Mouse (Mus musculus): ENCODE results near the gene Coa4. TPM values are rescaled to one million over a fixed set of nuclear protein-coding genes. Genes with fewer than 3 reads are reported as not detected.

The Coa4 gene
- polyA plus RNA-seq (2012; rRNA removed), result 21.4 and 23.7 TPM in 2 replicates

DNA sequence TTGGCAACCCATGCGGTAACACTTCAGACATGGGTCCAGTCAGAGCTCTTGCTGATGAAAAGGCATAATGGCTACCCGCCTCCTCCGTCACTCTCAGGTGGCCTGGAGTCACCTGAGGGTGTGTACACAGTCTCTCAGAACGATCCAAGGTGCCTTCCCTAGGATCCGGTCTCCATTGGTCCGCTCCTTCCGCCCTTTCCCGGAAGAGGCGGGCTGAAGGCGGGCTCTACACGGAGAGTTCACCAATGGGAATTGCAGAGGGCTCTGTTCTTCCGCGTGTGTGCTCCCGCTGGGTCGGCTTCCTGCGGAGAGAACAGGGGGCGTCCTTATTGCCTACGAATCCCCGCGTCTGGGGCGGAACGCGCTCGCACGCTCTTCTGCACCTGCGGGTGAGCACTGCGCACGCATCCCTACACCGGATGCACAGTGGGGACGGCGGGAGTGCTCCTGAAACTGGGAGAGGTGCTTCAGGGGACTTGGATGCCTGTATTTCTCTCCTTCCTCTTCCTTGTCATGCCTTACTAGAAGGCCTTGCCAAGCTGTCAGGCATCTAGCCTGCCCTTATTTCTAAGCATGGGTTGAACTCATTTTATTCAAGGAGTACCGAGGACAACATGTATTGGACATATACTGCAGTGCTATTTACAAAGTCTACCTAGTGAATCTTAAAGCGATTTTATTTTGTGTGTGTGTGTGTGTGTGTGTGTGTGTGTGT lies at the start of gene Coa4:
TSS of gene Coa4 (plus strand) at position 268 of the 715 bp plus-strand sequence.
- DNase-seq (ENCODE audit: low spot score), result peak; percentile 77

GRCm38 (mm10) chr7:100487301-100487700 lies 49.6 kb upstream of the Coa4 start:
- DNase-seq (ENCODE audit: low spot score), result no peak

DNA sequence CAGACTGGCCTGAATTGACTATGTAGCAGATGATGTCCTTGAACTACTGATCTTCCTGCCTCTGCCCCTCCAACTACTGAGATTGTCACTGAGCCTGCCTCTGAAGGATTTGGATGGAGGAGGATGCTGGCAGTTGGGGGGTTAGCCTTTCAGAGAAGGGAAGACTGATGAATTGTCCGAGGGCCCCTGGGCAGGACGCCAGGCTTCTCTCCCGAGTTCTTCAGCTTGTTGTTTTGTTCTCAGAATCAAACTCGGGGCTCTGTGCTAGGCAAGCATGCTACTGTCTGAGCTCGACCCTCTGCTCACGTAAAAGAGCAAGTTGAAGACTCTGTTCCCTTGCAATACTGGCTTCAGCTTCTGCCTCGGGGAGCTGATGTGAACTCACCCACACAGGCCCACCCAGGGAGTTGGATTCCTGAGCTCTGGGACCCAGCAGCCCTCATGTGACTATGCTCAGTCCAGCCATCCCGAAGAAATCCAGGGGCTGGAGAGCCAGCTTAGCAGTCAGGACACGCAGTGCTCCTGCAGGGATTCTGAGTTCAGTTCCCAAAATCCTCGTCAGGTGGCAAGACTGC lies 48.3 kb upstream of the Coa4 start:
- no peak for DNase-seq (ENCODE audit: low spot score)

DNA sequence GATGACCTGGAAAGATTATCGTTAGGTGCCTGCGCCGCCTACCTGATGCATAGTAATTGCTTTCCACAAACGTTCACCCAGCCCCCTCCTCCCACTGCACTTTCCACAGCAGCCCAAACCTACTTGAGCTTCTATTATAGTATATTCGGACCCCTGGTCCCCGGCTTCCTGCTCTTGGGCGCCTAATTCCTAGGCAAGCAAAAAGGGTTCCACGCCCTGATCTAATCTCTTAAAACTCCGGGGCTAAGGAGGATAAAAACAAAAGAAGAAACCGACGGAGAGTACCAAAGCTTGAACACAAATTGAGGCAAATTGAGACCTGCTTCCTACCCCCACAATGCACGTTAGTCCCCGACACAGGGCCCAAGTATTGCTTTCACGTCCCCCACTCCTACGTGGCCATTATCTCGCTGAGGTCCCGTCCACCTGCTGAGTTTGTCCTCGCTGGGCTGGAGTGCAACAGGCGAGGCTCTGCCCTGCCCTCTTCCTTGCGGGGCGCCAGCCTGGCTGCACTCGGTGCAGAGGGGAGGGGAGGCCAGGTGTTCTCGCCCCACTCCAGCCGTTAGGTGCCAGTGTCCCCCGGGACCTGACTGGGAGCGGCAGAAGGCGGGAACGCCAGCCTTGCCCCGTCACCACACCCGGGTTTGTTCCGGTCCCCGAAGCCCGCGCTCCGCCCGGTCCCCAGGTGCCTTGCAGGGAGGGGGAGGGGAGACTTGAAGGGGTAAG lies 44.3 kb upstream of the Coa4 start:
- peak; percentile 78 for DNase-seq (ENCODE audit: low spot score)

- DNase-seq (ENCODE audit: low spot score), result no peak
Observed at GRCm38 (mm10) chr7:100493117-100493483, 43.8 kb upstream of the Coa4 start, which contains the start of gene Ucp2. Ucp2 (plus strand) TSS chr7:100493337.

DNA sequence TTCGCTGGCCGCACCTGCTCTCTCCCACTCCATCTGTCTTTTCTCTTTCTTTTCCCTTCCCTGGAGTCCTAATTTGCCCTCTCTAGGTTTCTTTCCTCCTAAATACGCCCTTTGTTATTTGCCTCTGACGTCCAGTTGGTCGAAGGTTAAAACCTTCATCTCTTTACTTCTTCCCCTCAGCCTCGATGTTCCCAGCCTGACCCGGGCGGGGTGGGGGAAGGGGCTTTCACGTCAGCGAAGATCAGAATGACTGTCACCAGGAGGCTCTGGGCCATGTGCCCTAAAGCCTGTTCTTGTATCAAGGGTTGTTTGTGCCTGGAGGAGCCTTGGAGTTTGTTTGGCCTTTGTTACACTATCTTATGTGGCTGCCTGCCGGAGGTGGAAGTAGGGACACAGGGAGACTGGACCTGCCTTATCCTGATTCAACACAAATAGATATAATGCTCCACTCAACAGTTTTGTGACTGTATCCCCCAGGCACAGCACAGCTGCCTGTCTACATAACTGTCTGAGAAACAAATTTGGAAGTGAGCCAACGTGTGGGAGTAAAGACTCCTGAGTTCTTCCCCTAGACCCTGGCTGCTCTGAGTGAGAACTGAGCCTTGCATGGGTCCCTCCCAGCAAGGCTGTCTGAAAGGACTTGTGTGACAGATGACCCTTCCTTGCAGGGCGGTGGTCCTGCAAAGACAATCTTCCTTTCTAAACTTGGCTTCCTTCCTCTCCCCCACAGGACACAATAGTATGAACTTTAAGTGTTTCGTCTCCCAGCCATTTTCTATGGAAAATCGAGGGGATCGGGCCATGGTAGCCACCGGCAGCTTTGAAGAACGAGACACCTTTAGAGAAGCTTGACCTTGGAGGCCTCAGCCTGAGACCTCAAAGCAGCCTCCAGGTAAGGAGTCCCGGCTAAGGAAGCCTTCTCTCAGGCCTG lies 43.1 kb upstream of the Coa4 start:
- no peak for DNase-seq (ENCODE audit: low spot score)

DNA sequence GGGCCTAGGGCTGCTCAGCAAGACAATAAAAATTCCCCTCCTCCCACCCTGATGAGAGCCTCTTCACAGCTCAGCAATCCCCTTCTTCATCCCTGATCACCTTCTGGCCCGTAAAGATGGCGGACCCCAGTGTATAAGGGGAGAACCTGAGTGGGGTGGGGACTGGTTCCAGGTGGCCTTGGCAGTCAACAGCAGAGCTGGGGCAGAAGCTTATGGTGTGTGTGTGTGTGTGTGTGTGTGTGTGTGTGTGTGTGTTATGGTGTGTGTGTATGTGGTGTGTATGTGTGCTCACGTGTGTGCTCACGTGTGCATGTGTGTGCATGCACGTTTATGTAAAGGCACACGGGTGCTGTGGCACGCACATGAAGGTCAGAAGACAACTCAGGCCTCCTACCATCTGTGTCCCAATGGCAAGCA lies 42.4 kb upstream of the Coa4 start:
- DNase-seq (ENCODE audit: low spot score), result no peak

DNA sequence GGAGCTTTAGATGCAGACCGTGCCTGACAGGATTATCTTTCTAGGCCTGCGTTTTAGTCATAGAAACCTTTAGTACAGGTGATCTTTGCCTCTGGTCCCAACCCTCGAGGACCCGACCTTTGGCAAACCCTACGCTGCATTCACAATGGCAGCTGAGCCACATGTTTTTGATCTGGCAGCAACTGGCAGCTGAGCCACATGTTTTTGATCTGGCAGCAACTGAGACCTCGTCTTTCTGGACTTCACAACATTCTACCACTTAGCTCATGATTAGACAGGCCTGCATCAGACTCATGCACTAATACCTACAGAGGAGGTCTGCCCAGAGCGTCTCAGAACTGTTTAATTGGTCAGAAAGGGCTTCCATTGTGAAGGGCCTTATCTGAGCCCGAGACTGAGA lies 41.8 kb upstream of the Coa4 start:
- DNase-seq (ENCODE audit: low spot score), result no peak

GRCm38 (mm10) chr7:100495581-100496251 lies 41.2 kb upstream of the Coa4 start:
- no peak for DNase-seq (ENCODE audit: low spot score)

GRCm38 (mm10) chr7:100496371-100496770 lies 40.5 kb upstream of the Coa4 start:
- DNase-seq (ENCODE audit: low spot score), result no peak

DNA sequence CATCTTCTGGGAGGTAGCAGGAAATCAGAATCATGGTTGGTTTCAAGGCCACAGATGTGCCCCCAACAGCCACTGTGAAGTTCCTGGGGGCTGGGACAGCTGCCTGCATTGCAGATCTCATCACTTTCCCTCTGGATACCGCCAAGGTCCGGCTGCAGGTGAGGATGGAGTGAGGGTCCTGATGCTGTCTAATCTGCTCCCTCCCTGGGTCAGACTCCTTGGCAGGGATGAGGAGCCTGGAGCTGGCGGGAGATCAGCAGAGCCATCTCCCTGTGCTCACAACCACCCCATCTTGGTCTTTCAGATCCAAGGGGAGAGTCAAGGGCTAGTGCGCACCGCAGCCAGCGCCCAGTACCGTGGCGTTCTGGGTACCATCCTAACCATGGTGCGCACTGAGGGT lies 40.1 kb upstream of the Coa4 start:
- DNase-seq (ENCODE audit: low spot score), result no peak

- no peak for DNase-seq (ENCODE audit: low spot score)
Observed at GRCm38 (mm10) chr7:100497402-100497801, 39.5 kb upstream of the Coa4 start.

- DNase-seq (ENCODE audit: low spot score), result no peak
Observed at GRCm38 (mm10) chr7:100497982-100498381, 38.9 kb upstream of the Coa4 start.

DNA sequence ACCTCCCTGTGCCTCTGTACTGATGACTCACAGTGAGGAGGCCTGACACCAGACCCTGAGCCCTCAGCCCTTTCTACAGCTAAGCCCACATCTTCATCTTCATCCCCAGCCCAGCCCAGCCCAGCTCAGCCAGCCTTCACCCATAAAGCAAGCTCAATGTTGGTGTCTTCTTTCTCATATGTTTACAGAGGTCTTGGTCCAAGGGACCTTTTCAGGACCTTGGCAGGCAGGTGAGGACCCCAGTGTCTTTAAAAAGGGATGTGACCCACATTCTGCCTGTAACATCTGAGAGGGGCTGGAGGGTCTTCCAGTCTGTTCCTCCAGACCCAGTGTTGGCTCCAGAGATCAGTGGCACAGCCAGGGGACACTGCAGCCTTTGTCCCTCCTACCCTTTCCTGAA lies 37.4 kb upstream of the Coa4 start:
- no peak for DNase-seq (ENCODE audit: low spot score)

DNA sequence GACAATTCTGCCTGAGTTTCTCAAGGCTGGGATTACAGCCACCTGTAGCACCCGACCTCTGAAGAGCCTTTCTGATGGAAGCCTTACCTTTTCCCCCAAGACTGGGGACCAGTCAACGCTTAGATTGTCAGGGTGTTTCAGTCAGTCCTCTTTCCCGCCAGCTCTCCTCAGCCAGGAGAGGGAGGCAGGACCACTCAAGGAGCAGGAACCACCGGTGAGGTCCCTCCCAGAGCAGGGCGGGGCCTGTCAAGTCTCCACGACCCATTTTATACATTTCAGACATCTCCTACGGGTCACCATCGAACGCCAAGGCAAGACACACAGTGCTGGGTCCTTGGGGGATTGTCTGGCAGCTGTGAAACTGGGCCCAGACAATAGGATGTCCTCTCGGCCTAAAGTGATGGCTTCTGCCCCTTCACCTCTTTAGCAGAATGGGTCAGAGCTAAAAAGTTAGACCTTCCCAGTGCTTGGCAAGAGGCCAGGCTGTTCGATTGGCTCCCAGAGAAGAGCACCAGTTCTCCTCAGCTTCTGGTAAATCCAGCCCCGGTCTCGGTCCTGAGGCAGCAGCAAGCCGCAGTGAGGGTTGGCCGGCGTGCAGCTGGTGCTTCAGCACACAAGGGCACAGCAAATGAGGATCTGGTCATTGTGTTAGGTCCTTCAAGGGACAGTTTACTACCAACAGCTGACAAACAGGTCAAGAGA lies 36.4 kb upstream of the Coa4 start:
- no peak for DNase-seq (ENCODE audit: low spot score)

DNA sequence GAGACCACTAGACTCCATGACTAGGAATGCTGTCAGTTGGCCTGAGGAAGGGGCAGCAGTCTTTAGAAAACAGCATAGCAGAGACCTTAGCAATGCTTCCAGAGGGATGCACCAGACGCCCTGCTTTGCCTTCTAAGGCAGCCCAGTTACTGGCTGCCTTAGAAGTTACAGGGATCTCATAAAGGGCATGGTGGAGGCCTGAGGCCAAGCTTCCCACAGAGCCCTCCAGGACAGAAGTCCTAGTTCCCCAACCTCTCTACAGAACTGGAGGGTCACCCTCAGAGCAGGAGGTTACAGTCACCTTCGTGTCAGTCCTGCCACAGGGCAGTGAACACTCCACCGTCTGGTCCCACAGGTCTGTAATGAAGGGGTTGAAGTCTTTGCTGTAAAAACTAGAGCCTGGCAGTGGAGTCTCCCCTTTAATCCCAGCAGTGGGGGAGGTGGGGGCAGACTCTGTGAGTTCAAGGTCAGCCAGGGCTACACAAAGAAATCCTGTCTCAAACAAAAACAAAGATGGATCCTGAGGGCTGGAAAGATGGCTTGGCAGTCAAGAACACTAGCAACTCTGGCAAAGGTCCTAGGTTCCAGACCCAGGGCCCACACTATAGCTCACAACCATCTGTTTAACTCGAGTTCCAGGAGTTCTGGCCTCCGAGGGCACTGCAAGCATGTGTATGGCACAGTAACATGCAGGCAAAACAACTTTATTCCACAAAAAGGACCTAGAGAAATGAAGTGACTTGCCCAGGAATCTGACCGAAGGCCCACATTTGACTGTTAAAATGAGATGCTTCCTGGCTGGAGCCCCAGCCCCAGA lies 35.6 kb upstream of the Coa4 start:
- DNase-seq (ENCODE audit: low spot score), result no peak

DNA sequence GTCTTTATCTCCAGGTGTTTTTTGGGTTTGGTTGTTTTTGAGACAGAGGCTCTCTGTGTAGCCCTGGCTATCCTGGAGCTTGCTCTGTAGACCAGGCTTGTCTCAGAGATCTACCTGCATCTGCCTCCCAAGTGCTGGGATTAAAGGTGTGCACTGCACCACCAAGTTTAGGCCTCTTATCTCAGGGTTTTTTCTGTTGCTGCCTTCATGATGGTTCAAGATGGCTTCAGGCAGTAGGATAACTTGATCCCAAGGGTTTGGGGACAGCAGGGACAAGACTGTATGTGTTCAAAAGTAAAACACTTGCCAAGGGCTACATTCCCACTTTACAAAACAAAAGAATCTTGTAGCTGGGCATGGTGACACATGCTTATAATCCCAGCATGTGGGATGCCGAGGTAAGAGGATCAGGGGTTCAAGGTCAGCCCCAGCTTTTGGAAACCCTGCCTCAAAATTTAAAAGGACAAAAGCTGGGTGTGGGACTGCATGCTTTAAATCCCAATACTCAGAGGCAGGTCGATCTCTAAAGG lies 35.0 kb upstream of the Coa4 start:
- DNase-seq (ENCODE audit: low spot score), result no peak

GRCm38 (mm10) chr7:100502374-100502922 lies 34.4 kb upstream of the Coa4 start:
- DNase-seq (ENCODE audit: low spot score), result no peak

GRCm38 (mm10) chr7:100503076-100503475 lies 33.8 kb upstream of the Coa4 start:
- DNase-seq (ENCODE audit: low spot score), result no peak
